Mouse (Mus musculus) layer of hippocampus, postnatal 14 days (tissue): Measurements from ENCODE around the gene Nfkbil1. TPM values are rescaled to one million over a fixed set of nuclear protein-coding genes. Genes with fewer than 3 reads are reported as not detected.

ENCODE experiments used
- DNase-seq, 2 experiments: peaks; one replicate each; pipeline ENCODE4 v3.0.0; 2021 to 2022; ENCODE audit warnings: low spot score in 2 of 2, mixed read lengths in 1 of 2
- long read RNA-seq, 2 experiments: library from polyadenylated mRNA; stranded (forward); transcript quantifications; one replicate each; pipeline ENCODE4 v2.0.0; 2021
- total RNA-seq, 2 experiments: library from RNA; stranded (reverse); gene quantifications; 2 replicates each; pipeline ENCODE4 v1.2.3; 2021

Nfkbil1 gene
- total RNA-seq = 10 to 100 TPM; 13.2 to 14.5 TPM
- long read RNA-seq, experiment 1, partial matches to known transcripts = 0 of 5 reads
- long read RNA-seq, experiment 1, other reads (novel, unspliced or antisense) = 3 of 5 reads
- long read RNA-seq, experiment 2, partial matches to known transcripts = 1 of 3 reads
- long read RNA-seq, experiment 2, other reads (novel, unspliced or antisense) = 1 of 3 reads

GRCm38 (mm10) chr17:35235614-35236389 is at the start of gene Nfkbil1:
Nfkbil1 (minus strand) TSS chr17:35235792.
- DNase-seq = peak; percentile 88 to 96

- no peak for DNase-seq
Measured at GRCm38 (mm10) chr17:35280276-35280675, 44.7 kb upstream of the Nfkbil1 start.

- DNase-seq = no peak
Measured at GRCm38 (mm10) chr17:35278957-35279688, 43.5 kb upstream of the Nfkbil1 start.

GRCm38 (mm10) chr17:35278049-35278448 is 42.5 kb upstream of the Nfkbil1 start:
- no peak for DNase-seq

DNA sequence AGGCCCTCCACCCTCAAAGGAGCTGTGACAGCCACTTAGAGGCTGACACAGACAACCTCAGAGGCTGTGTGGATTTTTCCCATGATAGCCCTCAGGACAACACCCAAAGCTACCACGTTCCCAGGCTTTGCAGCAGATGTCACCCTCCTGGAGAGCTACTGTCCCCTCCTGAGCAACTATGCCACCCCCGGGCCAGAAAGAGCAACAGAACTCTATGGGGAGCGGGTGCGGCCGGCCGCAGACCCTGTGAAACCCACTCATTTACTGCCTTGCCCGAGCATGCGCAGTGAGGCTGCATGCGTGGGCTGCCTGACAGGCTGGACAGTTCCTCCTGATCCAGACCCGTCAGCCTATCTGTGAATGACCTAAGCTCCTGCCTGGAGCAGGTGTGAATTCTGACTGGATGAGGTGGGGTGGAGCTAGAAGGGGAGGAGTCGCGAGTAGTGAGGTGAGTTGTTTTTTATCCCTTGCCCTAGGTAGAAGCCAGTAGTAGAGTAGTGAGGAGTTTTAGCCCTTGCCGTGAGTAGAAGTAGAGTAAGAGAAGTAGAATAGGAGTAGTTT is 40.8 kb upstream of the Nfkbil1 start:
- no peak for DNase-seq

DNA sequence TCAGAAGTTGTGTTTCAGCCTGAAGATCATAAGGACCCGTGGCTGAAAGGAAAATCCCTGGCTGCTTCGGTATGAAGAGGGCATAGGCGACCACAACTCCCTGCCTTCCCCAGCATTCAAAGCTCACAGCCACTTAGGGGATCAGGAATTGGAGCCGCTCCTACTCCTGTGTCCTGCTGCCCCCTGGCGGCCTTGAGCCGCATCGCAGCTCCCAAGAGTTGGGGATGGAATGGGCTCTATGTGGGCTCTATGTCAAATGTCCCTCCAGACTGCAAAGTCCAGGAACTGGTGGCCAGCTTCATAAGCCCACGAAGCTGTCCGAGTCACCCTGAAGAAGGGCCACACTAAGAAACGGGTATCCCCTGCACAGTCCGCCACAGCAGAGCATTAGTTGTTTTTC is 39.2 kb upstream of the Nfkbil1 start:
- DNase-seq = peak; percentile 83 to 85

GRCm38 (mm10) chr17:35272249-35272648 is 36.7 kb upstream of the Nfkbil1 start:
- no peak for DNase-seq

- DNase-seq = no peak
Measured at GRCm38 (mm10) chr17:35269653-35270347, 34.2 kb upstream of the Nfkbil1 start.

DNA sequence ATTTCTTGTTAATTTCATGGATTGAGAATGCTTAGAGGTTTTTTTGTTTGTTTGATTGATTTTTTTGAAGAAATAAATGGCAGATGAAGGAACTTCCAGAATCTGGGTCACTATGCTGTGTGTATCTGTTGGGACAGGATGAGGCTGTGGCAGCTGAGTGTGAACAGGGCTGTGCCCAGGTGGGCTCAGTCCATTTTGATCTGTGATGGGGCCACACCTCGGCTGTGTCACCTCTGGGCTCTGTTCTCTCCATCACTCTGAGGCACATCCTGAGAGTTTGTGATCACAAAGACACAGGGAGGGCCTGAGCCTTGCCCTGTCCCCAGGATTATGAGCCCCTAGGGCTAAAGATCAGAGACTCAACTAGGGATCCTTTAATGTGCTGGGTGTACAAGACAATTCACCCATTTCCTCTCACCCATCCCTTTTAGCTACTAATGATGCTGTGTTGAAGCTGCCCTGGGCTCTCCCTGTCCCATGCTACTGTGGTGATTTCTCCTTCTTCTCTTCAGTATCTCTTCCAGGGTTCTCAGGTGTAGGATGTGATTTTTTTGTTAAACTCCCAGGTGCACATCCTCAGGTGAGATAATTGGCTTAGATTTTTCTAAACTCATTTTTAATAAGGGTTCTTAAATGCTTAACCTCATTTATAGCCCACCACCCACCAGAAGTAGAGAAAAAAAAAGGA is 32.0 kb upstream of the Nfkbil1 start:
- DNase-seq = no peak

GRCm38 (mm10) chr17:35263523-35263883 is 27.9 kb upstream of the Nfkbil1 start:
- DNase-seq = no peak

GRCm38 (mm10) chr17:35262664-35263522 is 27.3 kb upstream of the Nfkbil1 start, which contains the start of gene H2-D1:
H2-D1 (plus strand) TSS chr17:35262730.
- DNase-seq = peak; percentile 94 to 97

GRCm38 (mm10) chr17:35261651-35262050 is 26.1 kb upstream of the Nfkbil1 start:
- DNase-seq = no peak

DNA sequence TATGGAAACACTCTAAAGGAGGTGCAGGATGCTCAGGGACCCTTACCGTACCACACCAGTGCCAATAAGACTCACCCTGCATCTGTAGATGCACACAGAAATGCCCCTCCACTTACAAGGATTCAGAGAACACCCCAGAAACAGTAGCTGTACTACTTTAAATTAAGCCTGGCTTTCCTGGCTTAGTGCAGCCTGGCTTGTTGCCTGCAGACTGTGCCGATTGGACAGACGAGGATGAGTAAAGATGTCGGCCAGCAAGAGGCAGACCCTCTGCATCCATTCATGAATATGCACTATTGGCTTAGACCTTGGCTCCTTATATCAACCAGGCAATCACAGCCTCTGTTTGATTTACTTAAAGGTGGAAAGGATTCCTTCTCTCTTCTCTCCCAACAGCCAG is 24.0 kb upstream of the Nfkbil1 start:
- no peak for DNase-seq

DNA sequence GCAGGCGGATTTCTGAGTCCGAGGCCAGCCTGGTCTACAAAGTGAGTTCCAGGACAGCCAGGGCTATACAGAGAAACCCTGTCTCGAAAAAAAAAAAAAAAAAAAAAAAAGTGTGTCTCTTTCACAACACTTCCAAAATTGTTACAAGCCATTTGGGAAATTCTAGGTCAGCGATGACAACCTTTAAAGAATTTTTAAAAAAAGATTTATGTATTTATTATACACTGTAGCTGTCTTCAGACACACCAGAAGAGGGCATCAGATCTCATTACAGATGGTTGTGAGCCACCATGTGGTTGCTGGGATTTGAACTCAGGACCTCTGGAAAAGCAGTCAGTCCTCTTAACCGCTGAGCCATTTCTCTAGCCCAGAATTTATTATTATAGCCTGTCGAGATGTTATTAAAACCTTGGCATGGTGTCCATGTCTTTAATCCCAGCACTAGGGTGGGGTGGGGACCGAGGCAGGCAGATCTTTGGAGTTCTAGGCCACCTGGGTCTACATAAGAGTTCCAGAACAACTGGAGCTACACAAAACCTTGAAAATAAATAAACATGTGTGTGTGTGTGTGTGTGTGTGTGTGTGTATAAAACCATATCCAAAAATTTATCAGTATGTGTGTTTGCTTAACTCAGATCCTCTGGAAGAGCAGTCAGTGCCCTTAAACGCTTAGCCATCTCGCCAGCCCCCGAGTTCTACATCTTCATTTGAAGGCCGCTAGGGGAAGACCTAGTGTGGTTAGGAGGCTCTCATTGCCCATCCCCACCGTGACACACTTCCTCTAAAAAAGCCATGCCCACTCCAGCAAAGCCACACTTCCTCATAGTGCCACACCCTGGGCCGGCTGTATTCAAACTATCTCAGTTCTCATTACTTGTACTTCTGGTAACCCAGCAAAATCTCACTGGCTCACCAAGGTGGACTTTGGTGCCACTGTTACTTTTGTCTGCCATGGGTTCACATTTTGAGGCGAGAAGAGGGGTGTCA is 23.2 kb upstream of the Nfkbil1 start:
- DNase-seq = no peak

- DNase-seq = peak; percentile 93 to 95
Measured at GRCm38 (mm10) chr17:35257824-35258491, 22.4 kb upstream of the Nfkbil1 start.

- no peak for DNase-seq
Measured at GRCm38 (mm10) chr17:35257378-35257777, 21.8 kb upstream of the Nfkbil1 start.

- no peak for DNase-seq
Measured at GRCm38 (mm10) chr17:35255704-35256103, 20.1 kb upstream of the Nfkbil1 start.

DNA sequence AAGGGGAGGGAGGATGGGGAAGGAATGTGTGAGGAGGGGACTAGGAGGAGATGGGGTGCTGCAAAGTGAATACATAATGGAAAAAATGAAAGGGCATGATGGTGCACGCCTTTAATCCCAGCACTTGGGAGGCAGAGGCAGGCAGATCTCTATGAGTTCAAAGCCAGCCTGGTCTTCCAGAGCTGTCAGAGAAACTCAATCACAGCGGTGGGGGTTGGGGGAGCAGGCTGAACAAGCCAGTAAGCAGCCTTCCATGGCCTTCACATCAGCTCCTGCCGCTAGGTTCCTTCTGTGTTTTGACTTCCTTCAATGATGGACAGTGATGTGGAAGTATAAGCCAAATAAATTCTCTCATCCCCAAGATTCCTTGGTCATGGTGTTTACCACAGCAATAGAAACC is 19.7 kb upstream of the Nfkbil1 start:
- no peak for DNase-seq
